Mouse (Mus musculus): ENCODE measurements around the gene Lrmda. TPM values are rescaled to one million over a fixed set of nuclear protein-coding genes. Genes with fewer than 3 reads are reported as not detected.

The Lrmda gene
- polyA plus RNA-seq, 1 experiment: 12.9 TPM

DNA sequence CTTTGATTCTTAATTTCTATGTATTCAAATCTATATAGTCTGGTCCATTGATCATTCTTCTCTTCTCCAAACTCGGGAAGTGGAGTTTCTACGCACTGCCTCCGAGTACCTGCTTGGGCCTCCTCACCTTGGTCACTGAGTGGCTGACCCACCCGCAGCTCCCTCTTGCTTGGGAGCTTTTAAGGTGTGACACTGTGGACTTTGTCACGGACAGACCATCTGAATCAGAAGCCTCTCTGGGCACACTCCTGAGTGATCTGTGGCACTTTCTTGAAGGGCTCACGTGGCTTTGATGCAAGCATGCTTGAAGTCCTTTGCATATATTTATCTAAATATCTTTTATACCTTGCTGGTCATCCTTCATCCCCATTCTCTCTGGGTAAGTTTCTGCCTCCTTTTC is 107.3 kb downstream of the Lrmda start:
- Histone ChIP-seq H3K4me3 (ENCODE audit: insufficient read depth, low read depth, low read length) (no peak overlapping the region), H3K27ac (replicated peaks; ENCODE audit: low read depth, low read length) (no peak overlapping the region), H3K4me1 (ENCODE audit: control insufficient read depth, insufficient read depth, insufficient read length, low read length) (no peaks in the 10 kb centered on the region)

DNA sequence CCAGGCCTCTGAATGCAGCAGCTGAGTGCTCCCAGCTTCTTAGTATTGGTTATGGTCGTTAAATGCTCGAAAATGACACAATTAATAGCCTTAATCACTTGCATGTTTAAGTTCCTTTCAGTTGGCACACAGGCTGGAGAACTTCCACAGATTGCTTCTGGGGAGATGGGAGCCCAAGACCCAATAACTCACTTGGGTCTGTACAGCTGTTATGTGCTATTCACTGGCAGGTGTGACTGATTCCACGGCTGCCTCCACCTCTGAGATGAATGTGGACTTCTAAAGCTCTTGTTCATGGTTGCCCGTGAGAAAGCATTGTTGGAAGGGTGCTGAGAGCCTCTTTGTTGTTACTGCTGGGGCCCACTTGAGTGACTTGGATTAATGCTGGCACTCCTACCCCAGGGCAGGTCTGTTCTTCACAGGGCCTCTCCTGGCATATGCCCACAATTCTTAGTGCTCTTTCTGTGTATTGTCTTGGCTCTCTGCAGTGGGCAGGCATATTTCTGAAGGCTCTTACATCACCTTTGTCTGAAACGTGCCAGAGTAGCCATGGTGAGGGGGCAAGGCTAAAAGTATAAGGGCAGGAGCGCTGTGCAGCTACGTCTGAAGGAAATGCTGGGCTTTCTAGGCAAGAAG is 111.6 kb downstream of the Lrmda start:
- H3K27ac ChIP-seq (replicated peaks; ENCODE audit: low read depth, low read length): no peak overlapping the region
- H3K4me1 ChIP-seq (ENCODE audit: control insufficient read depth, insufficient read depth, insufficient read length, low read length): no peaks in the 10 kb centered on the region
- H3K4me3 ChIP-seq (ENCODE audit: insufficient read depth, low read depth, low read length): no peak overlapping the region

DNA sequence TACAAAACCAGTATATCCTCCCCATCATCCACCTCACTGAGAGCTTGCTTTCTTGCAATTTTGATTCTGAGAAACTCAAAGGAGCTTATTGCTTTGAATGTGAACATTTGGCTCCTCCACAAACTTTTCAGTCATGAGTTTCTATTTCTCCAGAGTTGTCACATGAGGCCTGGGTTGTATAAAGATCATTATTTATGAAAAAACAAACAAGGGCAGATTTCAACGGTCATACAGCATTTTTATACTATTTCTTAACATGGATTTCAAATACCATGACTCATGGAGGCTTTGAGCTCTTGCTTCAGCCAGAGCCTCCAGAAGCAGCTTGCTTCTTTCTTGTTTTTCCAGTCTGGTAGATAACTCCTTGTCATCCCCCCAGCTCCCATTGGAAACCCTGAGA is 119.8 kb downstream of the Lrmda start:
- no peaks in the 10 kb centered on the region for H3K4me1 ChIP-seq (ENCODE audit: control insufficient read depth, insufficient read depth, insufficient read length, low read length)
- no peak overlapping the region for H3K4me3 ChIP-seq (ENCODE audit: insufficient read depth, low read depth, low read length)
- H3K27ac ChIP-seq (replicated peaks; ENCODE audit: low read depth, low read length): no peak overlapping the region

DNA sequence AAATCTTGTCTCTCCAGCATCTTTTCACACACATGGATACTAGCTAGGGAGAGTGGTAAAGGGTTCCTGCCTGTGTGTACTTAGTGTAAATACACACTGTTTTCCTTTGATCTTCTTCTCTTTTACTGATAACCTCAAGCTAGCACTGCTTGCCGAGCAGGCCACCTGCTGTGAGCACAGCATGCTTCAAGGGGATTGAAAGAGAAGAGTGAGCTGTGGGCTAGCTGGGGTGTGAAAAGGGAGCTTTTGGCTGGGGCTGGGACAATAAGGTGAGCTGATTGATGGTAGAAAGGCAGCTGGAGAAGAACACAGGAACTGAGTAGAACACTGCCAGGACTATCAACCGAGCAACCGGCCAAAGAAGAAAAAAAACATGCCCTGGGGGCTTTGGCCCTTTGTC is 124.5 kb downstream of the Lrmda start:
- no peak overlapping the region for H3K27ac ChIP-seq (replicated peaks; ENCODE audit: low read depth, low read length)
- peaks cover 3% of the 10 kb centered on the region; the same call in 1 of the 2 replicates for H3K4me1 ChIP-seq (ENCODE audit: control insufficient read depth, insufficient read depth, insufficient read length, low read length)

DNA sequence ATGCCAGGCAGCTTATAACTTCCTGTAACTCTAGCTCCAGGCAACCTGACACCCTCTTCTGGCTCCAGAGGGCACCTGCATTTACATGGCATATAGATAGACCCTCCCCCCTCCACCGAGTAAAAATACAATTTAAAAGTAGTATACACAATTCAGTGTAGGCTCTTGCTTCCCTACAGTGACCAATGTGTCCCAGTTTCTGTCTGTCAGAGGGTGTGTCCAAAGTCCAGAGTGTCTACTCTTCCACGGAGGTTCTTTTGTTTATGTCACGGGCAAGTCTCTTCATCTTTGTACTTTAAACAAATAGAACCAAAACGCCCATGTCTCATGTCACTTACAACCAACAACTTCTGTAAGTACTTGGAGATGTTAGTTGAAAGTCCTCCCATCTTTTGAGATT is 126.4 kb downstream of the Lrmda start:
- H3K4me1 ChIP-seq (ENCODE audit: control insufficient read depth, insufficient read depth, insufficient read length, low read length): peaks cover 3% of the 10 kb centered on the region; the same call in 1 of the 2 replicates
- H3K27ac ChIP-seq (replicated peaks; ENCODE audit: low read depth, low read length): no peak overlapping the region
- no peak overlapping the region for H3K4me3 ChIP-seq (ENCODE audit: insufficient read depth, low read depth, low read length)

More for the DNA sequence above, 124.5 kb downstream of the Lrmda start:
- no peak overlapping the region for H3K4me3 ChIP-seq (ENCODE audit: insufficient read depth, low read depth, low read length)

DNA sequence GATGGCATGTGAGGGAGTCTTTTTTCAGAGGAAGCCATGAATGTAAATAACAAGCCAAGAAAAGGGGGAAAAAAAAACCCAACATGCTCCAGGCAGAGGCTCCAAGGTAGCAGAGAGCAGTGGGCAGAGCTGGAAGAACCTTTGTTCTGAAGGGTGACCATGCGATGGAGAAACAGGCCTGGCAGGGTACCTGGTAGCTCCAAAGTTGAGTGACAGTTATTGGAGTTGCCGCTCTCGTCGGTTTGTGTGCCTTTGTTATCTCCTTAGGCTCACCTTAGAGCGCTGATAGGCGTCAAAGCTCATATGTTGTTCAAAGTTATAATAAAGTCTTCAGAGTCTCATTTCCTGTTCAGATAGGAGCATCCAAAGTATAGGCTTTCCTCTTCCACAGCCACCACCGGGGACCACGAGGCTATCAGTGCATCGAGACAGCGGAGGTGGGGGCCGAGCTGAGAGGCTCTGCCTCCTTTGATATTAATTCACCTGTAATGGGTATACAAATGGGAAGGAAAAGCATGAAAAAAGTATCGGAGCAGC is 127.1 kb downstream of the Lrmda start:
- Histone ChIP-seq H3K4me3 (ENCODE audit: insufficient read depth, low read depth, low read length) (no peak overlapping the region), H3K27ac (replicated peaks; ENCODE audit: low read depth, low read length) (no peak overlapping the region), H3K4me1 (ENCODE audit: control insufficient read depth, insufficient read depth, insufficient read length, low read length) (peaks cover 3% of the 10 kb centered on the region; the same call in 1 of the 2 replicates)

DNA sequence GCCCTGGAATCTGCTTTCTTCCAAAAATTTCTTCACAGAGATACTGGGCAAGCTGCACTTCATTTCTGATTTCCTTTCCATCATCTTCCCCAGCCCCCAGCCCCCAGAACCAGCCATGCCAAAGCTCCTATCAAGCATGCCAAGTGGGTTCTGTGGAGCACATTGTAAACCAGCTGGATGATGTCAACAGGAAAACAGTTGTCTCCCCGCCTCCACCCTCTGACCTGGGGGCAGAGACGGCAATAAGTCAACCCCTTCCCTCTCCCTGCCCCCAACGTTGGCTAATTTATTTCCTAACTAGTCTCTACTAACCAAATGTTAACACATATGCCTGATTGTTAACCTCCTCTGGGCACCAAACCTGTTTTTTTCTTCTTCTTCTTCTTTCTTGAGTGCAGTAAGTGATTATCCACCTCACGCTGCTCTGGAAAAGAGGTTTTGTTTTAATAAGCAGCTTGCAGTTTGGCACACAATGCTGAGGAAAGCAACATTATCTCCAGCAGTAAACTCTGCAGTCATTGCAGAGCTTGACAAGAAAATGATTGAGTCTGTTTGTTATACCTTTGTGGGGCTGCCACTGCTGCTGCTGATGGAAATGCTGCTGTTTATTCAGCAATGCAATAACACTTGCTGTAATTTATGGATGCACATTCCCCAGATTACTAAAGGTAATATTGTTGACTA is 128.0 kb downstream of the Lrmda start:
- Histone ChIP-seq H3K4me3 (ENCODE audit: insufficient read depth, low read depth, low read length) (no peak overlapping the region), H3K4me1 (ENCODE audit: control insufficient read depth, insufficient read depth, insufficient read length, low read length) (peaks cover 3% of the 10 kb centered on the region; the same call in 1 of the 2 replicates), H3K27ac (replicated peaks; ENCODE audit: low read depth, low read length) (no peak overlapping the region)

DNA sequence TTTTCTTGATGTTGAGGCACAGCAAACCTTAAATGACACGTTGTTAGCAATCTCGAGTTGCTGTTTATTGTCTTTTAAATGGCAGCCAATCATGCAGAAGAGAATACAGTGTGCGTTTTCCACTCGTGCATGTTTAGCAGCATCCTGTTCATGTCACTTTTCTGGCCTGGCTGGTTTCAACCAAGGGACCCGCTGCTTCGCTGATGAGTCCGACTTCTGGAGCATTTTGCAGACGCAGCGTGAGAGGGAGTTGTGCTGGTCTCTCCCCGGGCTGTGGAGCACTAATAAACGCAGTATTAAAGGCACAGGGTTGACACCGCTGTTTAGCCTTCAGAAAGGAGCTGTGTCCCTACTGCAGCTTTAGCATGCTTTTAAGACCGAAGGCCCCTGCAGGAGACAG is 133.2 kb downstream of the Lrmda start:
- Histone ChIP-seq H3K27ac (replicated peaks; ENCODE audit: low read depth, low read length) (no peak overlapping the region), H3K4me1 (ENCODE audit: control insufficient read depth, insufficient read depth, insufficient read length, low read length) (peaks cover 3% of the 10 kb centered on the region; the same call in 1 of the 2 replicates), H3K4me3 (ENCODE audit: insufficient read depth, low read depth, low read length) (no peak overlapping the region)

DNA sequence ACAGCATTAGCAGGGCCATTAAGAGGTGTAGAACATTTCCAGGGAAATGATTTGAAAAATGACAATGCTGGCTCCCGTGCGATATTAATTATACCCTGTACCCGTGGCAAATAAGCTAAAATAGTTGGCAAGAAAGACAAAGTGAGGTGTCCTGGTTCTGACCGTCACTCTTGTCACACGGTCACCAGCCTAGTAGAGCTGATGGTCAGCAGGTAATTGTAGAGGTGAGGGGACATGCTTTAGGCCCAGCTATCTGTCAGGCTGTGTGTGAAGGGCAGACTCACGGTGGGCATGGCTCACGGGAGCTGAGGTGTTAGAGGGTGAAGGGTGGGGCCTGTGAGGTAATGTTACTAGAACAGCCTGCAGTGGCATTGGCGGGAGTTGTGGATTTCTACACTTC is 134.6 kb downstream of the Lrmda start:
- H3K27ac ChIP-seq (replicated peaks; ENCODE audit: low read depth, low read length): no peak overlapping the region
- H3K4me1 ChIP-seq (ENCODE audit: control insufficient read depth, insufficient read depth, insufficient read length, low read length): peaks cover 3% of the 10 kb centered on the region; the same call in 1 of the 2 replicates
- no peak overlapping the region for H3K4me3 ChIP-seq (ENCODE audit: insufficient read depth, low read depth, low read length)

DNA sequence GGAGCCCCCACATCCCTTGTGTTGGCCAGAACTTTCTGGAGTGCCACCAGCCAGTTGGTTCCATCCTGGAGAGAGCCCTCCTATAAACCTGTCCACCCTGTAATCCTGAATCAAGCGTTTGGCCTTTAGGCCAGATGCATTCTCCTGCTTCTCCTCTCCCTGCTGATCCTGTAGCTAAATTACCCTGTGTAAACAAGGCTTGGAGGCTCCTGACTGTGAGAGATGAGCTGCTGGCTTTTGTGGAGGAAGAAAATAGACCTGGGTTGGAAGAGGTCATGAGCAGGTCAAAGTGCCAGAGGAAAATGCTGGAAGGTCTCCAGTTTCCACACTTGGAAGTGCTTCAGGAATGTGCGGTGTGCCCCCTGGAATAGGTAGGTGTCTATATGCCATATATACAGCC is 135.5 kb downstream of the Lrmda start:
- peaks cover 3% of the 10 kb centered on the region; the same call in 1 of the 2 replicates for H3K4me1 ChIP-seq (ENCODE audit: control insufficient read depth, insufficient read depth, insufficient read length, low read length)
- H3K4me3 ChIP-seq (ENCODE audit: insufficient read depth, low read depth, low read length): no peak overlapping the region
- H3K27ac ChIP-seq (replicated peaks; ENCODE audit: low read depth, low read length): no peak overlapping the region

DNA sequence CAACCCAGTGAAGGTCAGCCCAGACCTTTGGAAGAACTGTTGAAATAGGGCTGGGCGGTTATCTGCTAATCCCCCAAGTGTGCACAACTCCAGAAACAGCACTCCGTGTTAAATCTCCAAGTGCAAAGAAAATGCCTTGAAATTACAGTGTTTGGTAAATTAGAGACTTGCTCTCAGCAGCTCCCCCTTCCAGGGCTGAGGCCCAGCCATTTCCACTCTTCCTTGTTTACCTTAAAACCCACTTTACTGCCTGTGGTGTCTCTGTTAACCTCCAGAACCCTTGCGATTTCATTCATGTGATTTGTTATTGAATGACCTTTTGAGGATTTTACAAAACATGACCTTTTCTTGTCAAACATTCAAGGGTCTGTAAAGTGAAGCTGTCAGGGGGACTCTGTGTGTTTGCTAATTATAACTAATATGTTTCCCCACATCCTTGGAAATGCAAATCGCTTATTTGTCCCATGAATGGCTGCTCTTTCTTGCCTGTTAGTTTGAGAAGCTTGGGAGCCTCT is 136.1 kb downstream of the Lrmda start:
- Histone ChIP-seq H3K27ac (replicated peaks; ENCODE audit: low read depth, low read length) (no peak overlapping the region), H3K4me1 (ENCODE audit: control insufficient read depth, insufficient read depth, insufficient read length, low read length) (peaks cover 3% of the 10 kb centered on the region; the same call in 1 of the 2 replicates), H3K4me3 (ENCODE audit: insufficient read depth, low read depth, low read length) (no peak overlapping the region)

DNA sequence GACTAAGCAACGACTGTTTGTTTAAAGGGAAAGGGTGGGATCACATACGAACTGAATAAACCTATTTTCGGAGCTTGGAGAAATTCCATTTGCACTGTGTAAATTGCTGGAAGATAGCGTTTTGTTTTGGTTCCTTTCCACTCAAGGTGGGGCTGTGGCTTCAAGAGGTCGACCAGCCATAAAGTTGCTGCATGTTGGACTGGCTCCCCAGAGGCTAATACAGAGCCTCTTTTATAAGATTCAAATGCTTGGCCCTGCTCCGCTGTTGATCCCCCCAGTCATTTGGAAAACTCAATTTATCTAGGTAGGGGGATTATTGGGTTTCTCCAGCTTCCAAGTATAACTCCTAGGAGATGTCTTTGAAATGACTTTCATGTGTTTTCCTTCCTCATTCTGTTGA is 137.5 kb downstream of the Lrmda start:
- Histone ChIP-seq H3K4me3 (ENCODE audit: insufficient read depth, low read depth, low read length) (no peak overlapping the region), H3K27ac (replicated peaks; ENCODE audit: low read depth, low read length) (no peak overlapping the region), H3K4me1 (ENCODE audit: control insufficient read depth, insufficient read depth, insufficient read length, low read length) (peaks cover 3% of the 10 kb centered on the region; the same call in 1 of the 2 replicates)

DNA sequence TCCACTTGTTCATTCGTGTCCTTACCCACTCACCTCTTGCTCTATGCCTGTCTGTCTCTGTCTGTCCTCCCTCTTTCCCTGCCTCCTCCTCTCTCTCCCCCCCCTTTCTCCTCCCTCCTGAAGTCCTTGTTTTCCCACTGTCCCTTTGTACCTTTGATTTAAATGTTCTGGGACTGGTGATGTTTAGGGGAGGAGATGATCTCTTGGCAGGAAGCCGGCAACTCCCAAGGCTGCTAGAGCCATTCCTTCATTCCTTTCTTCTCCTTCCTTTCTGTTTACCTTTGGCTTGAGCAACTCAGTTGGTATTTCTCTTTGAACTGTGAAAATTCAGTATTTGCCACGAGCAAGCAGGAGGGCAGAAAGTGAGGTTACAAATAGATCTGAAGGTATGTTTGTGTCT is 141.9 kb downstream of the Lrmda start:
- Histone ChIP-seq H3K4me1 (ENCODE audit: control insufficient read depth, insufficient read depth, insufficient read length, low read length) (no peaks in the 10 kb centered on the region), H3K4me3 (ENCODE audit: insufficient read depth, low read depth, low read length) (no peak overlapping the region), H3K27ac (replicated peaks; ENCODE audit: low read depth, low read length) (no peak overlapping the region)

DNA sequence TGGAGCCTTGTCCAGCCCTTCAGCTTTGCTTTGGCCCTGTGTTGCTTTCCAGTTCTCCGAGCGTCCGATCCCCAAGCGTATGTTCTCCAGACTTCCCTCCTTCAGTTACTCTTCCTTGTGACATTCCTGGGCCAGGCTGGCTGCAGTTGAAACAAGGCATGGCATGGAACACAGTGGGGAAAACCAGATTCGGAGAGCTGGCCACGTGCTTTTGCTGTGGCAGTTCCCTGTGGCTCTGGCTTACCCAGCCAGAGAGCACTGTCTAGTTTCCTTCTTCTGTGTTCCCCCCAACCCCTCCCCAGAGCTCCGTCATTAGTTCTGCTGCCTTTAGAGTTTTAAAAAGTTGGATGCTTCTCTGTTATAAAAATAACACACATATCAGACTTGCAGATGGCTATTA is 147.8 kb downstream of the Lrmda start:
- no peak overlapping the region for H3K4me3 ChIP-seq (ENCODE audit: insufficient read depth, low read depth, low read length)
- no peak overlapping the region for H3K27ac ChIP-seq (replicated peaks; ENCODE audit: low read depth, low read length)
- H3K4me1 ChIP-seq (ENCODE audit: control insufficient read depth, insufficient read depth, insufficient read length, low read length): no peaks in the 10 kb centered on the region

DNA sequence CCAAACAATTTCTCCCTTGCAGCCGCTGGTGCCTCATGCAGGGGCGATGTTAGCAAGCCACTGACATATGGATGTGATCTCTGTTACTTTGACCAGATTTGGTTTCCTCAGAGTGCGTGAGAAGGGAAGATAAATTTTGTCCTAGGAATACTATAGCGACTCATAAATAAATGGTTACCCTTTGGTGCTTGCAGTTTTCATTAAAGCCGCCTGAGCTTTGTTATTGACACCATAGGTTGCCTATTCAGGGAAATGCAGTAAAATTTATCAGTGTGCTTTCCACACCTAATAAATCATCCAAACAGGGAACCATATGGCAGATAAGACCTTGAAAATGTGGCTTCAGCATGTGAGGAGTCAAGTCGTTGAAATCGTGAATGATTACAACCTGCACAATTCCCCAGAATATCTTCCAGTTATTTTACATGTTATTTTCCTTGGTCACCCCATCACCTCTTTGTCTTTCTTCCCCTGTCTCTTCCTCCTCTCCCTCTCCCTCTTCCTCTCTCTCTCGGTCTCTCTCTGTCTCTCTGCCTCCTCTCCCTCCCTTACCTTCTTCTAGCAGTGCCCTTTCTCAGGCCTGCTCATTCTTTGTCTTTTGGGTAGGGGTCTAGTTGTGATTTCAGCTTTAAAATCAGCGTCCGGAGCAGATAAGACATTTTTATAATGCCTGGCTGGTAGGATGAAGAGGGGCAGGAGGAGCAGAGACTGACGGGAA is 148.7 kb downstream of the Lrmda start:
- H3K27ac ChIP-seq (replicated peaks; ENCODE audit: low read depth, low read length): no peak overlapping the region
- H3K4me1 ChIP-seq (ENCODE audit: control insufficient read depth, insufficient read depth, insufficient read length, low read length): no peaks in the 10 kb centered on the region
- H3K4me3 ChIP-seq (ENCODE audit: insufficient read depth, low read depth, low read length): no peak overlapping the region

Measured in brown adipose tissue, adult 24 weeks (tissue).